Mouse (Mus musculus) hindbrain, embryonic 11.5 days (tissue): Measurements from ENCODE around the gene Fstl4. TPM values are rescaled to one million over a fixed set of nuclear protein-coding genes. Genes with fewer than 3 reads are reported as not detected.

ENCODE experiments used
- ATAC-seq: fragments of 200-750 bp; cut with Nextera tagmentation; 2 replicates; pipeline ENCODE4 v1.8.0; 2017; ENCODE audit warnings: mild to moderate bottlenecking, moderate TSS enrichment, moderate library complexity; ENCODE audit not compliant: low FRiP score
- DNase-seq: peaks from one replicate; pipeline ENCODE4 v3.0.0-alpha.2; 2015; ENCODE audit warnings: low spot score
- H3K27ac ChIP-seq: fragments of 300-500 bp; sonication (generic); 2 replicates; pipeline ENCODE4 v1.5.1; 2014; ENCODE audit warnings: mild to moderate bottlenecking, low read depth, low read length
- H3K27me3 ChIP-seq: fragments of 300-500 bp; sonication (generic); 2 replicates; pipeline ENCODE4 v1.6.1; 2014; ENCODE audit warnings: mild to moderate bottlenecking, low read length, moderate library complexity, mixed read lengths; ENCODE audit not compliant: control insufficient read depth, insufficient read depth
- H3K36me3 ChIP-seq: fragments of 300-500 bp; sonication (generic); 2 replicates; pipeline ENCODE4 v1.6.1; 2014; ENCODE audit warnings: mild to moderate bottlenecking, low read length, moderate library complexity, mixed read lengths; ENCODE audit not compliant: control insufficient read depth, insufficient read depth
- H3K4me1 ChIP-seq: fragments of 300-500 bp; sonication (generic); replicated peaks from 2 replicates; pipeline ENCODE4 v1.6.1; 2014; ENCODE audit warnings: low read length, mixed read lengths; ENCODE audit not compliant: control insufficient read depth, insufficient read depth
- H3K4me2 ChIP-seq: fragments of 300-500 bp; sonication (generic); replicated peaks from 2 replicates; pipeline ENCODE4 v1.6.1; 2014; ENCODE audit warnings: mild to moderate bottlenecking, low read depth, low read length
- H3K4me3 ChIP-seq: fragments of 300-500 bp; sonication (generic); 2 replicates; pipeline ENCODE4 v1.5.1; 2014; ENCODE audit warnings: low read depth, low read length
- H3K9ac ChIP-seq: fragments of 300-500 bp; sonication (generic); 2 replicates; pipeline ENCODE4 v1.6.1; 2014; ENCODE audit warnings: low read depth, low read length
- H3K9me3 ChIP-seq: fragments of 300-500 bp; sonication (generic); 2 replicates; pipeline ENCODE4 v1.6.1; 2016; ENCODE audit warnings: low read length; ENCODE audit not compliant: control insufficient read depth
- WGBS: fragments of 180-500 bp; shearing (Covaris S2); extraction: QIAGEN DNeasy Blood & Tissue Kit; methylation state at CpG from one replicate; pipeline ENCODE4 v1.1.7; 2014; 5-methylcytosine and 5-hydroxymethylcytosine counted together
- polyA plus RNA-seq: library from polyadenylated mRNA; unstranded; fragments of >200 nt; fragmentation: Nextera tagmentation; extraction: Ambion mirVana; gene quantifications from 2 replicates; pipeline ENCODE4 v1.2.1, GENCODE M21; 2014

Gene Fstl4
- polyA plus RNA-seq, 1 experiment from 2014 or later, result 2.1 TPM

DNA sequence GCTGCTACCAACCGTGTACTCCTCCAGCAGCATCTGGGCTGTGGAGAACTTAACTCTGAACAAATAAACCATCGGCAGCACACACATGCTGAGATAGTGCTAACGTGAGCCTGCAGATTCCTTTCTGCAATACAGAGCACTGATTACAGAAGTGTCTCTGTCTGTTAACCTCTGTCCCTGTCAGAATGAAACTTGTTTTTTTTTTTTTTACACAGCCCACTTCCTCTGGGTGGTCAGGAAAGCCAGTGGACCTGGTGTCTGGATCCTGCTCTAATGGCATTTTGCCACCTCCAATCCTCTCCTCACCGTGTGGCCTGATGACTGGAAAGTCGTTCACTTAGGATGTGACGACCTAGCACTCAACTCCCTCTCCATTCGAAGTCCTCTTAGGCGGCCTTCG, 469.2 kb downstream of the Fstl4 start:
- Histone ChIP-seq H3K27me3 (no peaks in the 10 kb centered on the region), H3K36me3 (no peaks in the 10 kb centered on the region), H3K4me2 (no peak overlapping the region), H3K27ac (no peak overlapping the region), H3K4me1 (no peaks in the 10 kb centered on the region), H3K9me3 (no peaks in the 10 kb centered on the region), H3K9ac (no peak overlapping the region), H3K4me3 (no peak overlapping the region)
- no peak for DNase-seq
- no peak for ATAC-seq
- WGBS, result 82% methylated on average over 9 of the region's 9 CpGs
